Comparison of ENCODE assay signal across 9 mouse cellular contexts in the genomic region with DNA sequence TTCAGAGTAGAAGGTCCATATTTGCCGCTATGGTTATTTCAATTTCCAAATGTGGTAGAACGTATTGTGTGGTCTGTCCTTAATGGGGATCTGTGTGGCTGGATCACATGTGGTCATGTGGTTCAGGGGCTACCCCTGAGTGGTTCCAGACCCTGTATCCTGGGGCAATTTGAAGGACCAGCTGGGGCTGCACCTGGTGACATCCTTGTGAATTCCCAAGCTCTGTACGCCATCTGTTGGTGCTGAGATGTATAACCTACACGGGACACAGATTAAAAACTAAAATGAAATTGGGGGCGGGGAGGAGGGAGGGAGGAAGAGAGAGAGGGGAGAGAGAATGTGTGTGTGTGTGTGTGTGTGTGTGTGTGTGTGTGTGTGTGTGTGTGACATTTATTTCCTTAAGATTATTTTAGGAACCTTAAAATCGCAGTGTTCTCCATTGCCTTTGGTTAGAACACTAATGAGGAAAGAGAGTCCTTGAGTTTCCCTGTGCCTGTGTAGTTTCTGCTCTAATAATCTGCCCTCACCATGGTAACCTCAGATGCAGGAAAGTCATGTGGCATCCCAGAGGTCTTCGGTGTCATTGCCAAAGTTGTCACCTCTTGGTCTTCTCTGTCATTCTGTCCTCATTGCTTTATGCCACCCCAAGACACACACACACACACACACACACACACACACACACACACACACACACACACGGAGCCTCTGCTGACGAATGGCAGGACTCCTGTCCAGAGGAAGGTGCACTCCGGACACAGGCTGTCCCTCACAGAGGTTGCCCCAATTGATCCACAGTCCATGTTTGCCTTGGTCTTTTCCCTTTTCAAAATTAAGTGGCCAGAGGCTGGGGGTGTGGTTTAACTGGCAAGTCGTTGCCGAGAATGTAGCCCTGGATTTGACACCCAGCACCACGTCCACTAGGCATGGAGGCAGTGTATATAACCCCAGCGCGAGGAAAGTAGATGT. TPM values are rescaled to one million over a fixed set of nuclear protein-coding genes. Genes with fewer than 3 reads are reported as not detected.
DNase-seq lines count a peak whose midpoint lies in the region; ATAC-seq lines count a peak whose summit lies in the region.
"Had no signal": no experiment of that assay in that cellular context is flagged by ENCODE, and none has a peak within 500 bp of the region (broad histone marks: within the 10 kb centered on the region; RNA-seq: fewer than 3 reads in every experiment).

No protein-coding gene starts in this region.

- peak; percentile 83 for ATAC-seq in forebrain, embryonic 13.5 days
- peak; percentile 76 for ATAC-seq in midbrain, embryonic 16.5 days
- ATAC-seq in megakaryocyte, adult 5-6 weeks (ENCODE audit: poor library complexity, severe bottlenecking) = no peak

- DNase-seq in gastrocnemius, adult 18-20 months (ENCODE audit: low spot score) = peak; percentile 74
- no peak for DNase-seq in gastrocnemius, postnatal 25 days
- peak; percentile 10 to 14 for DNase-seq in B cell, adult 2 months
- peak; percentile 14 for DNase-seq in c-Kit-positive CD71-positive TER-119-positive erythroid progenitor cells, embryonic 14.5 days (ENCODE audit: low spot score)
- peak; percentile 41 to 53 for DNase-seq in left cerebral cortex, adult 18-20 months (ENCODE audit: low spot score in 2 of 2)

- no peak overlapping the region for H3K4me3 ChIP-seq in forebrain, embryonic 13.5 days
- no peak overlapping the region for H3K4me3 ChIP-seq in midbrain, embryonic 16.5 days (ENCODE audit: low read depth, low read length)

- H3K9ac ChIP-seq in forebrain, embryonic 13.5 days = no peak overlapping the region
- H3K9ac ChIP-seq in midbrain, embryonic 16.5 days (ENCODE audit: low read depth, low read length) = no peak overlapping the region

- no peak overlapping the region for H3K27ac ChIP-seq in forebrain, embryonic 13.5 days
- H3K27ac ChIP-seq in midbrain, embryonic 16.5 days (ENCODE audit: low read length) = peak overlapping the region; percentile 11; the same call in 1 of the 2 replicates

- peaks cover 14% of the 10 kb centered on the region for H3K4me1 ChIP-seq in forebrain, embryonic 13.5 days
- H3K4me1 ChIP-seq in midbrain, embryonic 16.5 days (ENCODE audit: control insufficient read depth, insufficient read depth, low read length) = peaks cover 7% of the 10 kb centered on the region

- no peak overlapping the region for H3K4me2 ChIP-seq in forebrain, embryonic 13.5 days
- H3K4me2 ChIP-seq in midbrain, embryonic 16.5 days (ENCODE audit: low read length) = no peak overlapping the region

- WGBS in forebrain, embryonic 13.5 days = 51% methylated on average over 15 of the region's 15 CpGs
- WGBS in midbrain, embryonic 16.5 days = 43% methylated on average over 15 of the region's 15 CpGs

- peaks cover 26% of the 10 kb centered on the region; the same call in 1 of the 2 replicates for H3K36me3 ChIP-seq in forebrain, embryonic 13.5 days (ENCODE audit: poor library complexity, severe bottlenecking)
- H3K36me3 ChIP-seq in midbrain, embryonic 16.5 days (ENCODE audit: control insufficient read depth, insufficient read depth, low read length) = peaks cover 10% of the 10 kb centered on the region

- no peaks in the 10 kb centered on the region for H3K27me3 ChIP-seq in forebrain, embryonic 13.5 days
- H3K27me3 ChIP-seq in midbrain, embryonic 16.5 days (ENCODE audit: control insufficient read depth, insufficient read depth, low read depth, low read length) = no peaks in the 10 kb centered on the region

- no peaks in the 10 kb centered on the region; the same call in 1 of the 2 replicates for H3K9me3 ChIP-seq in forebrain, embryonic 13.5 days (replicated peaks)
- no peaks in the 10 kb centered on the region for H3K9me3 ChIP-seq in midbrain, embryonic 16.5 days (replicated peaks; ENCODE audit: control insufficient read depth, low read length, poor library complexity, severe bottlenecking)

RNA-seq across cellular contexts. Expression of a gene that starts 15.6 kb away (rescaled TPM):
- not detected for total RNA-seq in gastrocnemius, adult 18-20 months (2021)
- not detected for total RNA-seq in gastrocnemius, postnatal 25 days (2021)
- not detected in 2 replicates for polyA plus RNA-seq in forebrain, embryonic 13.5 days (2015; fragmentation: Nextera tagmentation; extraction: Ambion mirVana)
- not detected for total RNA-seq in left cerebral cortex, adult 18-20 months (2021)
- not detected in 2 replicates for polyA plus RNA-seq in midbrain, embryonic 16.5 days (2015; fragmentation: Nextera tagmentation; extraction: Ambion mirVana)
- not detected in 2 replicates for total RNA-seq in megakaryocyte, adult 5-6 weeks (2015)
- total RNA-seq in megakaryocyte, adult 5-6 weeks (2017) = not detected in 2 replicates
- polyA plus RNA-seq: liver, embryonic 16.5 days had no signal

RNA-seq across cellular contexts. Expression of a gene that starts 51.3 kb away (rescaled TPM):
- 10 to 100 TPM; 23.3 to 30.9 TPM for total RNA-seq in gastrocnemius, adult 18-20 months (2021)
- total RNA-seq in gastrocnemius, postnatal 25 days (2021) = 10 to 100 TPM; 20.1 to 23.5 TPM
- 24.7 and 26.7 TPM in 2 replicates for polyA plus RNA-seq in forebrain, embryonic 13.5 days (2015; fragmentation: Nextera tagmentation; extraction: Ambion mirVana)
- total RNA-seq in left cerebral cortex, adult 18-20 months (2021) = 100 to 1,000 TPM; 178 to 205 TPM
- 46.2 and 47.0 TPM in 2 replicates for polyA plus RNA-seq in midbrain, embryonic 16.5 days (2015; fragmentation: Nextera tagmentation; extraction: Ambion mirVana)
- 0.31 and 1.3 TPM in 2 replicates for total RNA-seq in megakaryocyte, adult 5-6 weeks (2015)
- 0.73 TPM in 1 of 2 replicates, not detected in the other for total RNA-seq in megakaryocyte, adult 5-6 weeks (2017)

Comparison
In these comparisons a context has a peak if more than half of its experiments do, and no peak if none do; other contexts are left out.
1. RNA of a gene that starts 51.3 kb away (total RNA-seq): 178 to 205 TPM in left cerebral cortex, adult 18-20 months, 23.3 to 30.9 TPM in gastrocnemius, adult 18-20 months and 20.1 to 23.5 TPM in gastrocnemius, postnatal 25 days; 0.31 to 1.3 TPM in megakaryocyte, adult 5-6 weeks; every median in the first group is over 4 times any median in the second.